Mouse (Mus musculus) hindbrain, embryonic 13.5 days (tissue): ENCODE data around the gene Mon2. TPM values are rescaled to one million over a fixed set of nuclear protein-coding genes. Genes with fewer than 3 reads are reported as not detected.

ENCODE experiments used
- ATAC-seq: fragments of 200-750 bp; cut with Nextera tagmentation; 2 replicates; pipeline ENCODE4 v1.8.0; 2017; ENCODE audit warnings: moderate TSS enrichment; ENCODE audit not compliant: low FRiP score
- H3K27ac ChIP-seq: fragments of 300-500 bp; sonication (generic); 2 replicates; pipeline ENCODE4 v1.5.1; 2015; ENCODE audit warnings: inconsistent platforms, mild to moderate bottlenecking, moderate library complexity
- H3K27me3 ChIP-seq: fragments of 300-500 bp; sonication (generic); 2 replicates; pipeline ENCODE4 v1.6.1; 2015; ENCODE audit warnings: mild to moderate bottlenecking, inconsistent platforms
- H3K36me3 ChIP-seq: fragments of 300-500 bp; sonication (generic); 2 replicates; pipeline ENCODE4 v1.6.1; 2015; ENCODE audit warnings: mild to moderate bottlenecking, inconsistent platforms
- H3K4me1 ChIP-seq: fragments of 300-500 bp; sonication (generic); replicated peaks from 2 replicates; pipeline ENCODE4 v1.6.1; 2015; ENCODE audit warnings: inconsistent platforms
- H3K4me2 ChIP-seq: fragments of 300-500 bp; sonication (generic); 2 replicates; pipeline ENCODE4 v1.6.1; 2015; ENCODE audit warnings: inconsistent platforms, mild to moderate bottlenecking, moderate library complexity
- H3K4me3 ChIP-seq: fragments of 300-500 bp; sonication (generic); 2 replicates; pipeline ENCODE4 v1.5.1; 2015; ENCODE audit warnings: mild to moderate bottlenecking, inconsistent platforms
- H3K9ac ChIP-seq: fragments of 300-500 bp; sonication (generic); 2 replicates; pipeline ENCODE4 v1.6.1; 2015; ENCODE audit warnings: mild to moderate bottlenecking, inconsistent platforms
- H3K9me3 ChIP-seq: fragments of 300-500 bp; sonication (generic); 2 replicates; pipeline ENCODE4 v1.6.1; 2016; ENCODE audit warnings: inconsistent platforms
- WGBS: fragments of 180-500 bp; shearing (Covaris S2); methylation state at CpG from one replicate; pipeline ENCODE4 v1.1.7; 2015; 5-methylcytosine and 5-hydroxymethylcytosine counted together
- microRNA counts: library from miRNA; unstranded; fragments of <30 nt; microRNA quantifications from one replicate; lab custom pipeline; 2016
- microRNA-seq: library from miRNA; unstranded; fragments of <30 nt; microRNA quantifications from one replicate; pipeline ENCODE4, GENCODE M21; 2016
- polyA plus RNA-seq: library from polyadenylated mRNA; unstranded; fragments of >200 nt; fragmentation: Nextera tagmentation; extraction: Ambion mirVana; gene quantifications from 2 replicates; pipeline ENCODE4 v1.2.1, GENCODE M21; 2015

The Mon2 gene
- polyA plus RNA-seq, 1 experiment from 2014 or later: 27.9 TPM

GRCm38 (mm10) chr10:122950966-122951365 lies 125.3 kb downstream of the Mon2 start:
- WGBS: 47% methylated on average over 6 of the region's 6 CpGs
- Histone ChIP-seq H3K27me3 (no peaks in the 10 kb centered on the region), H3K9ac (no peak overlapping the region), H3K4me3 (no peak overlapping the region), H3K27ac (no peak overlapping the region), H3K9me3 (no peaks in the 10 kb centered on the region), H3K4me1 (no peaks in the 10 kb centered on the region), H3K36me3 (no peaks in the 10 kb centered on the region), H3K4me2 (no peak overlapping the region)
- ATAC-seq: no peak

GRCm38 (mm10) chr10:122944888-122945287 lies 131.4 kb downstream of the Mon2 start:
- Histone ChIP-seq H3K4me3 (no peak overlapping the region), H3K4me1 (peaks cover 9% of the 10 kb centered on the region; the same call in 1 of the 2 replicates), H3K27me3 (no peaks in the 10 kb centered on the region), H3K9me3 (no peaks in the 10 kb centered on the region), H3K36me3 (no peaks in the 10 kb centered on the region), H3K4me2 (no peak overlapping the region), H3K27ac (no peak overlapping the region), H3K9ac (no peak overlapping the region)
- ATAC-seq: no peak
- 77% methylated on average over 5 of the region's 5 CpGs for WGBS

- H3K4me2 ChIP-seq: no peak overlapping the region
- peaks cover 9% of the 10 kb centered on the region; the same call in 1 of the 2 replicates for H3K4me1 ChIP-seq
- 0 out of 2 replicates have a peak overlapping the region, but pooled peaks have one; percentile 23 for H3K27ac ChIP-seq
- no peaks in the 10 kb centered on the region for H3K9me3 ChIP-seq
- no peaks in the 10 kb centered on the region for H3K36me3 ChIP-seq
- H3K4me3 ChIP-seq: no peak overlapping the region
- WGBS: 56% methylated on average over 6 of the region's 6 CpGs
- ATAC-seq: no peak
- H3K9ac ChIP-seq: no peak overlapping the region
- no peaks in the 10 kb centered on the region for H3K27me3 ChIP-seq
Measured at GRCm38 (mm10) chr10:122943824-122944223, 132.5 kb downstream of the Mon2 start.

- Histone ChIP-seq H3K4me3 (no peak overlapping the region), H3K27ac (no peak overlapping the region), H3K4me2 (no peak overlapping the region), H3K27me3 (no peaks in the 10 kb centered on the region), H3K36me3 (no peaks in the 10 kb centered on the region), H3K4me1 (peaks cover 9% of the 10 kb centered on the region; the same call in 1 of the 2 replicates), H3K9ac (no peak overlapping the region), H3K9me3 (no peaks in the 10 kb centered on the region)
- ATAC-seq: no peak
- WGBS: 88% methylated on average over 7 of the region's 7 CpGs
Measured at GRCm38 (mm10) chr10:122942771-122943170, 133.5 kb downstream of the Mon2 start.

MicroRNAs encoded within 50 kb of the gene (microRNA counts, 519-probe panel; counts per million panel counts)
- 5,718 counts per million, percentile 94 among the panel's probes with 10 or more counts for microRNA mmu-let-7i (lab: Ali Mortazavi, UCI)

Small RNAs within 50 kb of the gene (microRNA-seq; reads per million reads assigned to microRNA genes)
- gene Mirlet7i: 31,086 reads per million, percentile 98 among the genes with 10 or more reads in this experiment

Other genes starting within 250 kb of the Mon2 start
- gene Usp15, start 120.5 kb upstream of the Mon2 start, polyA plus RNA-seq: 69.9 and 77.9 TPM in 2 replicates
- 36.4 and 39.0 TPM in 2 replicates for gene Fam19a2, start 187.5 kb upstream of the Mon2 start, polyA plus RNA-seq